Mouse (Mus musculus) liver, embryonic 12.5 days (tissue): ENCODE data around the gene Hspb6. TPM values are rescaled to one million over a fixed set of nuclear protein-coding genes. Genes with fewer than 3 reads are reported as not detected.
A peak's percentile ranks its signal among the peaks of the same experiment; 100 is the strongest.

Experiments
- ATAC-seq: fragments of 200-750 bp; cut with Nextera tagmentation; 2 replicates; pipeline ENCODE4 v1.8.0; 2017; ENCODE audit warnings: moderate number of reproducible peaks, mild to moderate bottlenecking, moderate library complexity
- H3K27ac ChIP-seq: fragments of 300-500 bp; sonication (generic); 2 replicates; pipeline ENCODE4 v1.5.1; 2016; ENCODE audit warnings: mild to moderate bottlenecking
- H3K27me3 ChIP-seq: fragments of 300-500 bp; sonication (generic); replicated peaks from 2 replicates; pipeline ENCODE4 v1.6.1; 2016; ENCODE audit warnings: mild to moderate bottlenecking, moderate library complexity
- H3K36me3 ChIP-seq: fragments of 300-500 bp; sonication (generic); 2 replicates; pipeline ENCODE4 v1.6.1; 2016; ENCODE audit warnings: mild to moderate bottlenecking, moderate library complexity
- H3K4me1 ChIP-seq: fragments of 300-500 bp; sonication (generic); 2 replicates; pipeline ENCODE4 v1.6.1; 2016
- H3K4me2 ChIP-seq: fragments of 300-500 bp; sonication (generic); 2 replicates; pipeline ENCODE4 v1.6.1; 2016; ENCODE audit warnings: mild to moderate bottlenecking, moderate library complexity
- H3K4me3 ChIP-seq: fragments of 300-500 bp; sonication (generic); 2 replicates; pipeline ENCODE4 v1.5.1; 2016; ENCODE audit warnings: mild to moderate bottlenecking, moderate library complexity
- H3K9ac ChIP-seq: fragments of 300-500 bp; sonication (generic); 2 replicates; pipeline ENCODE4 v1.6.1; 2016; ENCODE audit warnings: mild to moderate bottlenecking, moderate library complexity
- H3K9me3 ChIP-seq: fragments of 300-500 bp; sonication (generic); replicated peaks from 2 replicates; pipeline ENCODE4 v1.6.1; 2016; ENCODE audit warnings: mild to moderate bottlenecking, moderate library complexity
- WGBS: fragments of 180-500 bp; shearing (Covaris S2); methylation state at CpG from one replicate; pipeline ENCODE4 v1.1.7; 2016; ENCODE audit not compliant: insufficient replicate concordance; 5-methylcytosine and 5-hydroxymethylcytosine counted together
- microRNA-seq: library from miRNA; unstranded; fragments of <30 nt; microRNA quantifications from one replicate; pipeline ENCODE4, GENCODE M21; 2017
- polyA plus RNA-seq: library from polyadenylated mRNA; unstranded; fragments of >200 nt; fragmentation: Nextera tagmentation; extraction: Ambion mirVana; gene quantifications from 2 replicates; pipeline ENCODE4 v1.2.1, GENCODE M21; 2016

Hspb6 gene
- polyA plus RNA-seq, 1 experiment from 2014 or later = 5.0 TPM

DNA sequence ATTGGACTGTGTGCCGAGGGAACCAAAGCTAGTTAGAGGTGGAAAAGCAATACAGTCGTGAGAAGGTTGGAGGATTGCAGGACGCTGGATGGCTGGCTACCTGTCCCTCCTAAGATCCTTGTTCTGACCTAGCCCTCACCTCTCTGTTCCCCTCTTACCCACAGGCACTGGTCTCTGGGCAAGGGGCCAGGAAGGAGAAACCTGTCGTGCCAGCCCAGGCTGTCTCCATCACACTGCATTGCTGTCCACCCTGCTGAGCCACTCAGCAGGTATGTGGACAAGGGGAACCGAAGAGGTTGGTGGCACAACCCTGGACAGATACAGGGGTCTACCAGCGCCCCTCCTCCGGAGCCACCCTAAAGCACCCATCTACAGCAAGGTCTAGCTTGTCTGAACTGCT, 48.7 kb downstream of the Hspb6 start:
- 69% methylated on average over 7 of the region's 7 CpGs for WGBS
- H3K27me3 ChIP-seq = 0 out of 2 replicates have a peak, but pooled peaks cover 8% of the 10 kb centered on the region
- no peaks in the 10 kb centered on the region for H3K36me3 ChIP-seq
- no peak overlapping the region for H3K27ac ChIP-seq
- ATAC-seq = no peak
- H3K9me3 ChIP-seq = no peaks in the 10 kb centered on the region
- H3K4me2 ChIP-seq = peak overlapping the region; percentile 55
- no peak overlapping the region for H3K4me3 ChIP-seq
- H3K9ac ChIP-seq = peak overlapping the region; percentile 40; the same call in 1 of the 2 replicates
- peaks cover 18% of the 10 kb centered on the region for H3K4me1 ChIP-seq

DNA sequence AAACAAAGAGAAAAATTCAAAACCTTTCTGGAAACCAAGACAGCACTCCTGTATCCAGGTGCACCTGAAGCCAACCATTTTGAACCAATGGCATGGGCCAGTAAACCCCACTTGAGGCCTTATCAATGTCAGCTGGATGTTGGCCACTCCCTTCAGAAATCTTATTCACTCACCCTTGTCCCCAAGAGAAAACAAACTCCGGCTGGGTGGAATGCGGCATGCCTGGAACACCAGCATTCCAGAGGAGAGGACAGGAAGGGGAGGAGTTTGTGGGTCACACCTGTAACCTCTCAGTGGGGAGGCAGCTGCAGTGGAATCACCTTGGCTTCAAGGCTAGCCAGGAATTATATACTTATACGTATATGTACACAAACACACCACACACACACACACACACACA, 50.6 kb downstream of the Hspb6 start:
- no peak for ATAC-seq
- WGBS = 54% methylated on average over 3 of the region's 3 CpGs

DNA sequence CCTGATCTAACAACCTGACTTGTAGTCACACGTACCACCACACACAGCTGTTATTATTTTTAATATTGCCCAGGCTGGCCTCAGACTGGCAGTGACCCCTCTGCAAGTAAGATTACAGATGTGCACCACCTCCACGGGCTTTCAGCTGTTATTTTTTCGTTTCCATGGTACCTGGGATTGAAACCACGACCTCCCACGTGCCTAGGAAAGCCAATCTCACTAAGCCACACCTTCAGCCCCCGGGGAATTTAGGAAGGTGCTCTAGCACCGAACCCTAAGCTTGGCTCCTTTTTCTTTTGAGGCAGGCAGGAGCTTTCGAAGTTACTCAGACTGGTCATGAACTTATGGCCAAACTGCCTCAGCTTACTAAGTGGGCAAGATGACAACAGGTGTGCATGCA, 52.4 kb downstream of the Hspb6 start:
- Histone ChIP-seq H3K27me3 (peaks cover 11% of the 10 kb centered on the region; the same call in 1 of the 2 replicates), H3K27ac (no peak overlapping the region), H3K4me3 (no peak overlapping the region), H3K9me3 (no peaks in the 10 kb centered on the region), H3K4me2 (no peak overlapping the region), H3K9ac (no peak overlapping the region), H3K4me1 (peaks cover 23% of the 10 kb centered on the region), H3K36me3 (no peaks in the 10 kb centered on the region)
- WGBS = 48% methylated on average over 8 of the region's 8 CpGs
- ATAC-seq = no peak

More for the DNA sequence above, 50.6 kb downstream of the Hspb6 start:
- Histone ChIP-seq H3K27ac (no peak overlapping the region), H3K9me3 (no peaks in the 10 kb centered on the region), H3K9ac (no peak overlapping the region), H3K4me2 (no peak overlapping the region), H3K27me3 (0 out of 2 replicates have a peak, but pooled peaks cover 2% of the 10 kb centered on the region), H3K36me3 (no peaks in the 10 kb centered on the region), H3K4me3 (no peak overlapping the region), H3K4me1 (peaks cover 18% of the 10 kb centered on the region)

DNA sequence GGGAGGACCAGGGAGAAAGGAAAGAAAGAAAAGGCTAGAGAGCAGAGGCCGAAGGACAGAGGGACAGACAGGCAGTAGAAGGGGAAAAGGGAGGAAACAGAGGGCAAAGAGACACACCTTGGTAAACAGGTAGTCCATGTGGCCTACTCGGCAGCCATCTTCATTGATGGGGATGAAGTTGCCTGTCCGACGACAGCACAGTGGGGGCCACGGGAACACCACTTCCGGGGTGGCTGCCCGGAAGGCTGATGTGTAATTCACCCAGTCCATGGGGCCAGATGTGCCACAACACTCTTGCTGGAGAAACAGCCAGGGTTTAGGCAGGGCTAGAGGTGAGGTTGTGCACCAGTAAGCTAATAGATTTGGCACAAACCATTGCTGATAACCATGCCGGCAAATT, 53.0 kb downstream of the Hspb6 start:
- H3K4me1 ChIP-seq = peaks cover 19% of the 10 kb centered on the region
- no peak for ATAC-seq
- H3K27ac ChIP-seq = no peak overlapping the region
- no peaks in the 10 kb centered on the region for H3K36me3 ChIP-seq
- 77% methylated on average over 8 of the region's 8 CpGs for WGBS
- H3K4me3 ChIP-seq = no peak overlapping the region
- no peak overlapping the region for H3K9ac ChIP-seq
- H3K9me3 ChIP-seq = no peaks in the 10 kb centered on the region
- H3K27me3 ChIP-seq = peaks cover 11% of the 10 kb centered on the region; the same call in 1 of the 2 replicates
- H3K4me2 ChIP-seq = no peak overlapping the region

Small RNA genes lying within 50 kb of the gene (microRNA-seq; reads per million reads assigned to microRNA genes)
- 4.2 reads per million, percentile 6 among the genes with 10 or more reads in this experiment for gene Gm38670
- gene Mir3569 = not detected

Other genes with a start within 250 kb of the Hspb6 start
- 24.2 and 24.5 TPM in 2 replicates for gene Alkbh6, start 243.5 kb upstream of the Hspb6 start, polyA plus RNA-seq
- 11.7 and 12.1 TPM in 2 replicates for gene Syne4, start 237.4 kb upstream of the Hspb6 start, polyA plus RNA-seq
- gene E130208F15Rik, start 230.4 kb upstream of the Hspb6 start, polyA plus RNA-seq = 2.3 and 2.9 TPM in 2 replicates
- gene Sdhaf1, start 228.3 kb upstream of the Hspb6 start, polyA plus RNA-seq = 8.1 and 8.2 TPM in 2 replicates
- 1.9 and 2.1 TPM in 2 replicates for gene Lrfn3, start 189.4 kb upstream of the Hspb6 start, polyA plus RNA-seq
- 51.1 and 52.7 TPM in 2 replicates for gene Tyrobp, start 138.4 kb upstream of the Hspb6 start, polyA plus RNA-seq
- gene Hcst, start 132.3 kb upstream of the Hspb6 start, polyA plus RNA-seq = 3.0 and 4.1 TPM in 2 replicates
- gene Nfkbid, start 130.4 kb upstream of the Hspb6 start, polyA plus RNA-seq = 1.5 and 2.1 TPM in 2 replicates
- 7.5 and 8.2 TPM in 2 replicates for gene Aplp1, start 106.6 kb upstream of the Hspb6 start, polyA plus RNA-seq
- 0.05 and 0.17 TPM in 2 replicates for gene Kirrel2, start 94.5 kb upstream of the Hspb6 start, polyA plus RNA-seq
- gene Nphs1, start 93.9 kb upstream of the Hspb6 start, polyA plus RNA-seq = 0.14 and 0.18 TPM in 2 replicates
- 21.1 and 22.3 TPM in 2 replicates for gene Prodh2, start 58.6 kb upstream of the Hspb6 start, polyA plus RNA-seq
- 4.0 and 4.8 TPM in 2 replicates for gene Arhgap33, start 17.1 kb upstream of the Hspb6 start, polyA plus RNA-seq
- gene Proser3, start 121 bp downstream of the Hspb6 start, polyA plus RNA-seq = 5.3 and 5.6 TPM in 2 replicates
- 30.3 and 31.4 TPM in 2 replicates for gene Lin37, start 7.7 kb downstream of the Hspb6 start, polyA plus RNA-seq
- gene U2af1l4, start 11.1 kb downstream of the Hspb6 start, polyA plus RNA-seq = 51.9 and 55.1 TPM in 2 replicates
- gene Gm49396, start 11.2 kb downstream of the Hspb6 start, polyA plus RNA-seq = 5.8 and 6.7 TPM in 2 replicates
- gene Psenen, start 11.4 kb downstream of the Hspb6 start, polyA plus RNA-seq = 83.3 and 87.9 TPM in 2 replicates
- 3.0 and 3.9 TPM in 2 replicates for gene Igflr1, start 13.2 kb downstream of the Hspb6 start, polyA plus RNA-seq
- 4.5 and 4.9 TPM in 2 replicates for gene Kmt2b, start 36.5 kb downstream of the Hspb6 start, polyA plus RNA-seq
- 0.17 and 0.20 TPM in 2 replicates for gene Zbtb32, start 46.7 kb downstream of the Hspb6 start, polyA plus RNA-seq
- 0.25 and 0.33 TPM in 2 replicates for gene Upk1a, start 60.7 kb downstream of the Hspb6 start, polyA plus RNA-seq
- 691 and 732 TPM in 2 replicates for gene Cox6b1, start 74.0 kb downstream of the Hspb6 start, polyA plus RNA-seq
- gene Etv2, start 83.7 kb downstream of the Hspb6 start, polyA plus RNA-seq = 0.12 and 0.19 TPM in 2 replicates
- gene Rbm42, start 98.1 kb downstream of the Hspb6 start, polyA plus RNA-seq = 83.1 and 83.5 TPM in 2 replicates
- gene Haus5, start 112.8 kb downstream of the Hspb6 start, polyA plus RNA-seq = 47.8 and 50.4 TPM in 2 replicates
- gene Pmis2, start 119.4 kb downstream of the Hspb6 start, polyA plus RNA-seq = not detected in 2 replicates
- gene 2200002J24Rik, start 146.7 kb downstream of the Hspb6 start, polyA plus RNA-seq = 0.65 and 1.0 TPM in 2 replicates
- 1.8 and 1.9 TPM in 2 replicates for gene Atp4a, start 160.0 kb downstream of the Hspb6 start, polyA plus RNA-seq
- gene Tmem147, start 177.4 kb downstream of the Hspb6 start, polyA plus RNA-seq = 125 and 126 TPM in 2 replicates
- gene Gapdhs, start 191.5 kb downstream of the Hspb6 start, polyA plus RNA-seq = not detected in 2 replicates
- 0.19 and 0.41 TPM in 2 replicates for gene Sbsn, start 199.3 kb downstream of the Hspb6 start, polyA plus RNA-seq
- not detected in 2 replicates for gene Dmkn, start 211.6 kb downstream of the Hspb6 start, polyA plus RNA-seq
- gene Krtdap, start 235.7 kb downstream of the Hspb6 start, polyA plus RNA-seq = not detected in 2 replicates